Mouse (Mus musculus) ES-Bruce4 (cell line): ENCODE results near the gene Qrfp.

ENCODE experiments used
- CTCF ChIP-seq: IDR thresholded peaks from one replicate; pipeline ENCODE4 v1.8.1; 2011; ENCODE audit warnings: low read depth, low read length
- EP300 ChIP-seq: IDR thresholded peaks from 2 replicates; pipeline ENCODE4 v1.6.1; 2011; ENCODE audit warnings: low read depth, low read length; ENCODE audit not compliant: insufficient read depth
- POLR2A ChIP-seq: IDR thresholded peaks from one replicate; pipeline ENCODE4 v1.8.1; 2011; ENCODE audit warnings: low read length; ENCODE audit not compliant: insufficient read depth

DNA sequence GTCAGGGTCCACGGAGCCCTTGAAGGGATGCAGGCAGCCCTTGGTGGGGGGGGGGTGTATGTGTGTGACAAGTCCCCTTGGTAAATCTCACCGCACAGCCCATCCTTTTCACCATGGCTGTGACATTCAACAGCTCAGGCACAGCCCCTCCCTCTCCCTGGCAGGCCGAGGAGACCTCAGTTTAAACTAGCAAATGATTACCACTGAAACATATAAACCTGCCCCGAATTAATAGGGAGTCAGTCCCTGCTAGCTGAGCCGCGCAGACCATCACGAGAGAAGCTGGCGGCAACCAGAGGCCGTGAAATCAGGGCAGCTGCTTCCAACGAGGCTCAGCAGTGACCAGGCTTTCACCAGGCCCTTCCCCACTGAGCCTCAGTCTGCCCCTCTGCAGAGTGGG lies 25.7 kb upstream of the Qrfp start:
- no peak for TF ChIP-seq CTCF
- no peak for TF ChIP-seq POLR2A
- TF ChIP-seq EP300, result no peak
